Mouse (Mus musculus) frontal cortex, postnatal 14 days (tissue): ENCODE results near the gene Ssr1.

Experiments
- DNase-seq, 2 experiments: peaks; one replicate each; pipeline ENCODE4 v3.0.0; 2022; ENCODE audit warnings: low spot score in 2 of 2

Ssr1 gene

GRCm38 (mm10) chr13:37918336-37919261 is 75.4 kb downstream of the Ssr1 start:
- no peak for DNase-seq
